Mouse (Mus musculus) kidney, adult 2 months (tissue): Measurements from ENCODE around the gene Ablim1.

Experiments
- CTCF ChIP-seq: fragments of 200-500 bp; conservative IDR thresholded peaks from 2 replicates; pipeline ENCODE4 v1.5.1; 2011; ENCODE audit warnings: low read depth, mild to moderate bottlenecking, control low read depth, low read length, moderate library complexity, mixed read lengths; ENCODE audit not compliant: insufficient read depth, insufficient read length
- POLR2A ChIP-seq: fragments of 200-500 bp; IDR thresholded peaks from one replicate; pipeline ENCODE4 v1.6.1; 2011; ENCODE audit warnings: low read depth, low read length, control low read depth

DNA sequence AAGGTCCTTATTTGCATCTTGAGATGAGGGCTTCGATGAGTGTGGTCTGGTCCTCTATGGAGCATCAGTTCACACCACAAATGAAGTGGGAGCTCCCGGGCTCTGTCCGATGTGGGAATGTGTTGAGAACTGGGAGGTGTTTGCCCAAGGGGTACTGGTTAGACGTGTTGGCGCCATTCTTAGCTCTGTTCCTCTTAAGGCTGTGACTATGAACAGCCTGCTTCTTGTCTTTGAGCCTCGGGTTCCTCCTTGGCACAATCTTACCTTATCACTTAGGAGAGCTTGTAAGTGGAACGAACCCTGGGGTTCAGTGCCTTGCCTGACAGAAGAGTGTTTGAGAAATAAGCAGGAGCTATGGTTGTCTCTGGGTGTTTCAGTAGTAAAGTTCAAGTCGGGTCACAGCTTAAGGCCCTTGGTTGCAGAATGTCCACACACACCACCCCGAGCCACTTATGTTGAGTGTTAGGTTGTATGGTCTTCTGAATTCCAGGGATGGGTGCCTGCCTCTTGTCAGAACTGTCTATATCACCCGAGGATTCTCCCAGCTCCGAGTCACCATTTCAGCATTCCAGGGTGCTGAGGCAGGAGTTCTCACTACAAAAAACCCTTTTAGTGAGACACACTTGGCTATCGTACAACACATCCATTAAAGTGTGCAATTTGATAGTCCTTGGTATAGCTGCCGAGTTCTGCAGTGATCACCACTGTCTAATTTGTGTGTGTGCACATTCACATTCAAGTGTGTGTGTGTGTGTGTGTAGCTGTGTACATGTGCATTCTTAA is 131.6 kb downstream of the Ablim1 start:
- no peak for TF ChIP-seq CTCF
- no peak for TF ChIP-seq POLR2A
